Mouse (Mus musculus) CH12.LX (cell line): ENCODE data around the gene Mkrn1. TPM values are rescaled to one million over a fixed set of nuclear protein-coding genes. Genes with fewer than 3 reads are reported as not detected.

Experiments
- DNase-seq: peaks from one replicate; pipeline ENCODE4 v3.0.0-alpha.2; 2013; ENCODE audit errors: extremely low read depth
- H3K27ac ChIP-seq: 2 replicates; pipeline ENCODE4 v1.5.1; 2012; ENCODE audit warnings: low read depth, mild to moderate bottlenecking, control low read depth, moderate library complexity; ENCODE audit not compliant: insufficient read depth
- H3K27me3 ChIP-seq: replicated peaks from 2 replicates; pipeline ENCODE3; 2012; ENCODE audit warnings: inconsistent platforms
- H3K36me3 ChIP-seq, 2 experiments: replicated peaks in 1 of 2; 2 replicates each; pipeline versions ENCODE3 to v1.6.1; 2012; ENCODE audit warnings: inconsistent platforms in 1 of 2, low read length in 1 of 2, mild to moderate bottlenecking in 1 of 2, mixed read lengths in 1 of 2, moderate library complexity in 1 of 2; ENCODE audit not compliant: control insufficient read depth in 1 of 2, insufficient read depth in 1 of 2
- H3K4me1 ChIP-seq, 2 experiments: 2 replicates each; pipeline ENCODE4 v1.6.1; 2012; ENCODE audit warnings: inconsistent platforms in 1 of 2, moderate library complexity in 1 of 2; ENCODE audit not compliant: insufficient read depth in 2 of 2, control insufficient read depth in 1 of 2
- H3K4me2 ChIP-seq: 2 replicates; pipeline ENCODE4 v1.6.1; 2012; ENCODE audit warnings: low read depth, mild to moderate bottlenecking, control low read depth; ENCODE audit not compliant: poor library complexity, insufficient read depth, severe bottlenecking
- H3K4me3 ChIP-seq, 3 experiments: fragments of 150-350 bp in 1 of 3; sonication (generic) in 1 of 3; replicated peaks in 1 of 3; 2 replicates each; pipeline versions ENCODE3 to v1.5.1; 2011 to 2012; ENCODE audit warnings: low read depth in 2 of 3, low read length in 2 of 3, mild to moderate bottlenecking in 2 of 3, moderate library complexity in 2 of 3, control low read depth in 1 of 3, improper control_type of control experiment in 1 of 3, inconsistent platforms in 1 of 3, mixed read lengths in 1 of 3; ENCODE audit not compliant: poor library complexity in 1 of 3
- H3K79me2 ChIP-seq: replicated peaks from 2 replicates; pipeline ENCODE4 v1.6.1; 2012; ENCODE audit warnings: mild to moderate bottlenecking, moderate library complexity; ENCODE audit not compliant: control insufficient read depth, poor library complexity, insufficient read depth, severe bottlenecking; ENCODE audit errors: extremely low read depth
- H3K9ac ChIP-seq: 2 replicates; pipeline ENCODE4 v1.6.1; 2012; ENCODE audit warnings: low read depth, mild to moderate bottlenecking, control low read depth, moderate library complexity; ENCODE audit not compliant: insufficient read depth
- H3K9me3 ChIP-seq: replicated peaks from 2 replicates; pipeline ENCODE3; 2012; ENCODE audit warnings: low read length, inconsistent platforms, mixed read lengths
- BHLHE40 ChIP-seq: IDR thresholded peaks from 2 replicates; pipeline ENCODE4 v1.6.1; 2011; ENCODE audit warnings: mild to moderate bottlenecking, low read depth, low read length, improper control_type of control experiment
- CHD1 ChIP-seq: IDR thresholded peaks from 2 replicates; pipeline ENCODE4 v1.6.1; 2012; ENCODE audit warnings: low read depth, low read length, improper control_type of control experiment, inconsistent platforms
- CHD2 ChIP-seq: IDR thresholded peaks from 2 replicates; pipeline ENCODE4 v1.6.1; 2011; ENCODE audit warnings: low read length, improper control_type of control experiment
- CTCF ChIP-seq, 2 experiments: IDR thresholded peaks in 1 of 2; conservative IDR thresholded peaks in 1 of 2; 2 replicates each; pipeline ENCODE4 v1.5.1; 2011 to 2012; ENCODE audit warnings: low read depth in 2 of 2, low read length in 2 of 2, improper control_type of control experiment in 1 of 2, inconsistent platforms in 1 of 2, mild to moderate bottlenecking in 1 of 2, moderate library complexity in 1 of 2
- EP300 ChIP-seq: IDR thresholded peaks from 2 replicates; pipeline ENCODE4 v1.6.1; 2011; ENCODE audit warnings: low read length, improper control_type of control experiment
- ETS1 ChIP-seq: conservative IDR thresholded peaks from 2 replicates; pipeline ENCODE4 v1.6.1; 2012; ENCODE audit warnings: low read depth, mild to moderate bottlenecking, inconsistent platforms, low read length, improper control_type of control experiment, moderate library complexity
- GABPA ChIP-seq: IDR thresholded peaks from 2 replicates; pipeline ENCODE4 v1.6.1; 2012; ENCODE audit warnings: low read depth, low read length, improper control_type of control experiment, inconsistent platforms; ENCODE audit not compliant: insufficient replicate concordance
- IRF4 ChIP-seq: IDR thresholded peaks from 2 replicates; pipeline ENCODE4 v1.6.1; 2014; ENCODE audit warnings: low read depth, mild to moderate bottlenecking, inconsistent platforms, low read length, improper control_type of control experiment
- JUN ChIP-seq: IDR thresholded peaks from 2 replicates; pipeline ENCODE4 v1.6.1; 2011; ENCODE audit warnings: low read depth, mild to moderate bottlenecking, low read length, improper control_type of control experiment, moderate library complexity; ENCODE audit not compliant: insufficient read depth
- JUND ChIP-seq: conservative IDR thresholded peaks from 2 replicates; pipeline ENCODE4 v1.6.1; 2011; ENCODE audit warnings: low read depth, low read length, improper control_type of control experiment
- MEF2A ChIP-seq: IDR thresholded peaks from 2 replicates; pipeline ENCODE4 v1.6.1; 2014; ENCODE audit warnings: low read depth, mild to moderate bottlenecking, inconsistent platforms, low read length, improper control_type of control experiment, borderline replicate concordance
- MYC ChIP-seq: IDR thresholded peaks from 2 replicates; pipeline ENCODE4 v1.6.1; 2011; ENCODE audit warnings: low read depth, mild to moderate bottlenecking, improper control_type of control experiment, low read length
- NRF1 ChIP-seq: IDR thresholded peaks from 2 replicates; pipeline ENCODE4 v1.6.1; 2014; ENCODE audit warnings: low read depth, mild to moderate bottlenecking, inconsistent platforms, low read length, improper control_type of control experiment, moderate library complexity
- PAX5 ChIP-seq: IDR thresholded peaks from 2 replicates; pipeline ENCODE4 v1.6.1; 2012; ENCODE audit warnings: low read length, inconsistent platforms, mixed read lengths
- POLR2A ChIP-seq: IDR thresholded peaks from 2 replicates; pipeline ENCODE4 v1.6.1; 2011; ENCODE audit warnings: low read depth, mild to moderate bottlenecking, improper control_type of control experiment, low read length
- POLR2AphosphoS2 ChIP-seq: IDR thresholded peaks from 2 replicates; pipeline ENCODE4 v1.6.1; 2011; ENCODE audit warnings: low read depth, low read length, improper control_type of control experiment
- SMC3 ChIP-seq: IDR thresholded peaks from 2 replicates; pipeline ENCODE4 v1.6.1; 2011; ENCODE audit warnings: low read depth, low read length, improper control_type of control experiment
- TBP ChIP-seq: conservative IDR thresholded peaks from 2 replicates; pipeline ENCODE4 v1.6.1; 2011; ENCODE audit warnings: low read depth, low read length, improper control_type of control experiment
- TCF12 ChIP-seq: IDR thresholded peaks from 2 replicates; pipeline ENCODE4 v1.6.1; 2014; ENCODE audit warnings: low read depth, mild to moderate bottlenecking, inconsistent platforms, low read length, improper control_type of control experiment
- USF1 ChIP-seq: IDR thresholded peaks from 2 replicates; pipeline ENCODE4 v1.6.1; 2014; ENCODE audit warnings: low read depth, mild to moderate bottlenecking, inconsistent platforms, low read length, improper control_type of control experiment
- USF2 ChIP-seq: conservative IDR thresholded peaks from 2 replicates; pipeline ENCODE4 v1.6.1; 2011; ENCODE audit warnings: low read depth, low read length, improper control_type of control experiment
- ZKSCAN1 ChIP-seq: IDR thresholded peaks from 2 replicates; pipeline ENCODE4 v1.6.1; 2012; ENCODE audit warnings: low read depth, inconsistent platforms, low read length, improper control_type of control experiment, borderline replicate concordance
- ZMIZ1 ChIP-seq: IDR thresholded peaks from 2 replicates; pipeline ENCODE4 v1.6.1; 2012; ENCODE audit warnings: low read depth, mild to moderate bottlenecking, inconsistent platforms, low read length, improper control_type of control experiment
- ZNF384 ChIP-seq: IDR thresholded peaks from 2 replicates; pipeline ENCODE4 v1.6.1; 2012; ENCODE audit warnings: low read depth, low read length, improper control_type of control experiment, inconsistent platforms
- dilution Hi-C: fragments of 300-500 bp; cut with MboI; formaldehyde crosslinking; loops from 2 replicates; pipeline ENCODE4 v1.14.3; 2020; ENCODE audit warnings: low sequenced_read_pairs; ENCODE audit not compliant: extremely low pct_unique_long_range_greater_than_20kb, extremely low pct_ligation_motif_present
- in situ Hi-C: fragments of 300-500 bp; cut with MboI; formaldehyde crosslinking; loops from 3 replicates; pipeline ENCODE4 v1.14.3; 2019; ENCODE audit warnings: low sequenced_read_pairs, low pct_ligation_motif_present, low pct_unique_long_range_greater_than_20kb, mixed read lengths
- polyA plus RNA-seq: library from polyadenylated mRNA; unstranded; fragments of >175 nt; gene quantifications from 2 replicates; pipeline ENCODE4 v1.2.1, GENCODE M21; 2012; ENCODE audit warnings: low read depth; ENCODE audit not compliant: insufficient read length
- total RNA-seq, 2 experiments: library from RNA; depleted of rRNA; stranded (reverse); fragments of 300-350 nt in 1 of 2; fragments of >200 nt in 1 of 2; gene quantifications; 2 replicates each; pipeline ENCODE4 v1.2.3; 2012 to 2014

The Mkrn1 gene
- total and polyA plus RNA-seq, 3 experiments, result 39.3 to 50.3 (median 43.7) TPM

DNA sequence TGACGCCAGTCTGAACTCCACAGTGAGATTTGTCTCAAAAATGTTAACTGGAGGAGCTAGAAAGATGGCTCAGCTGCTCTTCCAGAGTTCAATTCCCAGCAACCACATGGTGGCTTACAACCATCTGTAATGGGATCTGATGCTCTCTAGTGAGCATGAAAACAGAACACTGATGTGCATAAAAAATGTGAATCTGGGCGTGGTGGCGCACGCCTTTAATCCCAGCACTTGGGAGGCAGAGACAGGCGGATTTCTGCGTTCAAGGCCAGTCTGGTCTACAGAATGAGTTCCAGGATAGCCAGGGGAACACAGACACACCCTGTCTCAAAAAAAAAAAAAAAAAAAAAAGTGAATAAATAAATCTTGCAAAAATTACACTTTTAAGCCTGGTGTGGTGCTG is 23.2 kb downstream of the Mkrn1 start:
- no peak for TF ChIP-seq POLR2AphosphoS2
- TF ChIP-seq SMC3, result no peak
- TF ChIP-seq USF1, result no peak
- TF ChIP-seq ZNF384, result no peak
- TF ChIP-seq CHD2, result no peak
- no peak for TF ChIP-seq JUND
- TF ChIP-seq TCF12, result no peak
- TF ChIP-seq PAX5, result no peak
- TF ChIP-seq CTCF (conservative IDR thresholded peaks at IDR 0.05 in 1 of 2, IDR thresholded peaks at IDR 0.05 in 1 of 2; ENCODE audit: low read depth in 2 of 2, low read length in 2 of 2), result no peak
- no peak for TF ChIP-seq BHLHE40
- TF ChIP-seq USF2, result no peak
- no peak for TF ChIP-seq ZKSCAN1
- TF ChIP-seq JUN, result no peak
- no peak for TF ChIP-seq POLR2A
- TF ChIP-seq MEF2A, result no peak
- no peak for TF ChIP-seq IRF4
- no peak for TF ChIP-seq NRF1
- TF ChIP-seq ZMIZ1, result no peak
- H3K27me3 ChIP-seq, result no peaks in the 10 kb centered on the region
- no peaks in the 10 kb centered on the region for H3K79me2 ChIP-seq
- no peak overlapping the region for H3K4me2 ChIP-seq
- peaks cover 7 to 18% of the 10 kb centered on the region in 2 experiments for H3K4me1 ChIP-seq
- H3K9me3 ChIP-seq, result no peaks in the 10 kb centered on the region
- no peak overlapping the region for H3K9ac ChIP-seq
- dilution Hi-C loops (no loop called here), in situ Hi-C loops (no loop called here)
- no peak overlapping the region for H3K27ac ChIP-seq
- no peak overlapping the region for H3K4me3 ChIP-seq
- DNase-seq, result no peak
- peaks cover 24 to 56% of the 10 kb centered on the region in 2 experiments for H3K36me3 ChIP-seq

DNA sequence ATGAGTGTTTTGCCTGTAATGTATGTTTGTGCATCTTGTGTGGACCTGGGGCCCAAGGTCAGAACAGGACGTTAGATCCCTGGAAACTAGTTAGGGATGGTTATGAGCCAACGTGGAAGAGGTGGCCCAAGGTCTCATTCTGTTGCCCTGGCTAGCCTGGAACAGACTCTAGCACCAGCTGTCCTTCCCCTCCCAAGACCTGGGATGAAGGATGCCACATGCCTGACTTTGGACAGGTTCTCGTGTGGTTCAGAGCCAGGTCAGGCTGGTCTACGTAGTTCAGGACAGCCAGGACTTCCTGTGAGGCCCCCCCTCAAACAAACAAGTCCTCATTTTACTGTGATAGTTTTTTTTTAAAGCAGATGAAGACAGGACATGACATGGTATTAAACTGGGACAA is 24.3 kb downstream of the Mkrn1 start:
- TF ChIP-seq MYC (no peak), EP300 (no peak), POLR2A (no peak), ZMIZ1 (no peak), SMC3 (no peak), NRF1 (no peak), POLR2AphosphoS2 (no peak), JUND (no peak), TBP (no peak), CHD2 (no peak), USF1 (no peak), GABPA (no peak), ETS1 (no peak), CHD1 (no peak), MEF2A (no peak), IRF4 (no peak)
- in situ Hi-C loops, result no loop called here
- no peak for DNase-seq
- no peak overlapping the region for H3K9ac ChIP-seq
- no peaks in the 10 kb centered on the region for H3K9me3 ChIP-seq
- no peak overlapping the region for H3K4me2 ChIP-seq
- H3K27me3 ChIP-seq, result no peaks in the 10 kb centered on the region
- H3K4me3 ChIP-seq, result no peak overlapping the region
- peaks cover 19 to 47% of the 10 kb centered on the region in 2 experiments for H3K36me3 ChIP-seq
- no peaks in the 10 kb centered on the region for H3K79me2 ChIP-seq
- peaks cover 7 to 18% of the 10 kb centered on the region in 2 experiments for H3K4me1 ChIP-seq
- no peak overlapping the region for H3K27ac ChIP-seq
- dilution Hi-C loops, result no loop called here
